Mouse (Mus musculus): ENCODE measurements at regions not wholly inside any gene's neighbourhood (a gene's known extent, or its start where the extent isn't known, plus 50 kb on each side); places are given as distances from the start of the nearest gene placed in this dataset.

DNA sequence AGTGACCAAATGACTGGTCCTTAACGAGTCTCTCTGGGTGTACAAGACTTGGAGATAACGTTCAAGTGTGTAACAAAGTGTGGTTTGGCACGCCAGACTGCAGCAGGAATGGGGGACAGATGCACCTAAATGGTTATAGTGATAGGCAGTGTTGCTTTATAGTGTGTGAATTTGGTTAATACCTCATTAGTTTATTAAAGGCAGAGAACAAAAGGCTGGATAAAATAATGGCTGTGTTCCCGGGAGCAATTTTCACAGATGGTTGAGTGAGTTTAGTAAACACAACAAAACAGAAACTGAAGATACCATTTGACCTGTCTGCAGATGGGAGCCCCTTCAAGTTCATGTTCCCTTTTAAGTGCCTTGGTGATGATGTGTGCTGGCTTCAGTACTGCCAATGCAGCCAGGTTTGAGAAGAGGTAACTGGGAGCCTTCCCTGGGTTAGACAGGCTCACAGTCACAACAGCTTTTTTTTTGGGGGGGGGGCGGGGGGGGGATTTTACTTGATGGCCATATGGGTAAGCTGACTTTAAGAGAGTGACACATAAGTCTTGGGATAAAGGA is 108.4 kb downstream of the Actbl2 start:
- TF ChIP-seq CTCF (IDR thresholded peaks at IDR 0.05; ENCODE audit: borderline replicate concordance, insufficient read depth, low read depth, low read length) (no peak), POLR2A (IDR thresholded peaks at IDR 0.05; ENCODE audit: borderline replicate concordance, insufficient read depth, low read length) (no peak)

All from cerebellum, adult 2 months (tissue).